Mouse (Mus musculus) G1E (cell line): ENCODE measurements around the gene Grin2b.

ENCODE experiments used
- CTCF ChIP-seq: IDR thresholded peaks from 2 replicates; pipeline ENCODE4 v1.5.1; 2012; ENCODE audit warnings: low read depth, low read length, inconsistent platforms, mixed read lengths
- GATA1 ChIP-seq: IDR thresholded peaks from 2 replicates; pipeline ENCODE4 v1.6.1; 2012; ENCODE audit warnings: borderline replicate concordance, low read length, inconsistent platforms, mixed read lengths
- TAL1 ChIP-seq: conservative IDR thresholded peaks from 2 replicates; pipeline ENCODE4 v1.6.1; 2012; ENCODE audit warnings: low read depth, low read length, inconsistent platforms, mixed read lengths

DNA sequence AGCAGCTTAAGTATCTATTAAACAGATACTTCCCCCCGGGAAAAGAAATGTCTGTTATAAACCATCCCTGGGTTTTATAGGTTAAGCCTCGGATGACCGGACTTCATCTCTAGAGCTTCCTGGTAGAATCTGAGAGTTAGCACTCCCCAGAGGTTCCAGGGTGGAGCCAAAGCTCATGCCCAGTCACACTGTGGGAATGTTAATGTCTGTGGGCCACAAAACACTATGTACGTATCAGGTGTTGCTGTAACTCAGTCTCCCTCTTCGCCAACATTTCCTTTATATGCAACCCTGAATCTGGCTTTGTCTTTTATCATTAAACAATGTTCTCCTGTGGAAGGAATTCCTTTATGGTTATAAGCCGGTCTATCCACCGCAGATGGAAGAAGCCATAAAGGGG lies 343.9 kb downstream of the Grin2b start:
- no peak for TF ChIP-seq CTCF
- TF ChIP-seq TAL1: no peak
- TF ChIP-seq GATA1: no peak
